Mouse (Mus musculus) myocyte (in vitro differentiated cells): ENCODE results near the gene Acoxl.

ENCODE experiments used
- CEBPB ChIP-seq: IDR thresholded peaks from 2 replicates; pipeline ENCODE4 v1.6.1; 2011; ENCODE audit warnings: mild to moderate bottlenecking, moderate library complexity; ENCODE audit not compliant: poor library complexity, insufficient read depth, severe bottlenecking
- E2F4 ChIP-seq: IDR thresholded peaks from one replicate; pipeline ENCODE4 v1.6.1; 2011; ENCODE audit warnings: mild to moderate bottlenecking, control low read depth, moderate library complexity; ENCODE audit not compliant: insufficient read depth
- MAX ChIP-seq: IDR thresholded peaks from one replicate; pipeline ENCODE4 v1.6.1; 2011; ENCODE audit warnings: low read depth, mild to moderate bottlenecking, control low read depth
- MYOD1 ChIP-seq, 3 experiments: IDR thresholded peaks; one replicate each; pipeline ENCODE4 v1.6.1; 2011; ENCODE audit warnings: control low read depth in 2 of 3, low read depth in 2 of 3, mild to moderate bottlenecking in 2 of 3, moderate library complexity in 1 of 3; ENCODE audit not compliant: insufficient read length in 2 of 3, control insufficient read depth in 1 of 3
- MYOG ChIP-seq, 3 experiments: IDR thresholded peaks; one replicate each; pipeline ENCODE4 v1.6.1; 2011; ENCODE audit warnings: control low read depth in 2 of 3, low read depth in 2 of 3, mild to moderate bottlenecking in 2 of 3; ENCODE audit not compliant: insufficient read length in 2 of 3, control insufficient read depth in 1 of 3, insufficient read depth in 1 of 3
- POLR2A ChIP-seq: IDR thresholded peaks from one replicate; pipeline ENCODE4 v1.6.1; 2011; ENCODE audit warnings: low read depth, mild to moderate bottlenecking, control low read depth, moderate library complexity; ENCODE audit not compliant: insufficient read length
- POLR2AphosphoS2 ChIP-seq: IDR thresholded peaks from one replicate; pipeline ENCODE4 v1.6.1; 2011; ENCODE audit warnings: low read depth, control low read depth; ENCODE audit not compliant: insufficient read length
- REST ChIP-seq: IDR thresholded peaks from one replicate; pipeline ENCODE4 v1.6.1; 2011; ENCODE audit warnings: mild to moderate bottlenecking, control low read depth, moderate library complexity; ENCODE audit not compliant: insufficient read depth, insufficient read length
- SRF ChIP-seq: IDR thresholded peaks from one replicate; pipeline ENCODE4 v1.6.1; 2011; ENCODE audit warnings: low read depth; ENCODE audit not compliant: control insufficient read depth, insufficient read length
- TCF12 ChIP-seq: IDR thresholded peaks from one replicate; pipeline ENCODE4 v1.6.1; 2011; ENCODE audit warnings: mild to moderate bottlenecking, control low read depth; ENCODE audit not compliant: poor library complexity, insufficient read depth, severe bottlenecking
- TCF3 ChIP-seq: IDR thresholded peaks from one replicate; pipeline ENCODE4 v1.6.1; 2011; ENCODE audit warnings: low read depth, control low read depth; ENCODE audit not compliant: insufficient read length
- USF1 ChIP-seq: IDR thresholded peaks from one replicate; pipeline ENCODE4 v1.6.1; 2011; ENCODE audit warnings: low read depth, mild to moderate bottlenecking, control low read depth, moderate library complexity

DNA sequence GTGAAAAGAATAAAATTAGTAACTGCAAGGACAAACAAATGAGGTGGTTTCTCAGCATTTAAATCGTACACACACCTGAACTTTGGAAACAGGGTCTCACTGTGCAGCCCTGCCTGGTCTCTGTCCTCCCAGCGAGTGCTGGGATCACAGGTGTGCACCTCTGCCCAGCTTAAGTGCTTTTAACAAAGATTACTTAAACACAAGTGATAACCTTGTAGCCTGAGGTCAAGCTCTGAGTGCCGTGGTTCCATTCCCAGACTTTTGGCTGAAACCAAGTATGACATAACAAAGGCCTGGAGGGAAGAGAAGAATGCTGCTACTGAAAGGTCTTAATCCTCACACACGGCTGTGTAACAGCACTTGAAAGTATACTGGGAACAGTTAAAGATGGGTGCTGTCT lies 149.0 kb downstream of the Acoxl start:
- TF ChIP-seq MAX (no peak), POLR2A (no peak), CEBPB (no peak), TCF3 (no peak), USF1 (no peak), MYOG (IDR thresholded peaks at IDR 0.05; ENCODE audit: control insufficient read depth in 1 of 3, insufficient read depth in 1 of 3, insufficient read length in 2 of 3, low read depth in 2 of 3) (no peak), E2F4 (no peak), REST (no peak), MYOD1 (IDR thresholded peaks at IDR 0.05; ENCODE audit: control insufficient read depth in 1 of 3, insufficient read length in 2 of 3, low read depth in 2 of 3) (no peak), TCF12 (no peak), POLR2AphosphoS2 (no peak), SRF (no peak)
